ENCODE assay signal across 9 mouse cellular contexts in the genomic region with DNA sequence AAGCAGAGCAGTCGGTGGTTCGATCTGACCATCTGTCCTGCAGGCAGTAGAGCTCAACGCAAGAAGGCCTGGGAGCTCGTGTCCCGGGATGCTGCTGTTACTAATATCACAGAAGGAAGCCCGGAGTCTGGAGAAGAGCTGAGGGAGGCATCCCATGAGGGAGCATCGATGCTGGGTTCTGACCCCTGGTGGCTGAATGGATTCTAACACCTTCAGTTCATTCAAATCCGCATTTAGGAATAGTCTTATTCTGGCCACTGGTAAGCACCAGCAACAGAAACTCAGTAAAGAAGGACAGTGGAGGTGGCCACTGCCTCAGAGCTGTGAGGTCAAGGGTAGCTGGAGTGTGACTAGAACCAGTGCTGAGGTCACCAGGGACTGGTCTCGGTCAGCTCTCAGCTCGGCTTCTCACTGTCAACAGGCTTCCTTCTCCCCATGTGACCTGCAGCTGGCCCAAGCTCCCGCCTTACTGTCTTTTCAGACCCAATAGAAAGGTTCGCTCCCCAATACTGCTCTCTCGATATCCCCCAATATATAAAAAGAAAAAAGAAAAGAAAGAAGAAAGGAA. TPM values are rescaled to one million over a fixed set of nuclear protein-coding genes. Genes with fewer than 3 reads are reported as not detected.
DNase-seq lines count a peak whose midpoint lies in the region; ATAC-seq and TF ChIP-seq lines count a peak whose summit lies in the region.
"Had no signal": no experiment of that assay in that cellular context is flagged by ENCODE, and none has a peak within 500 bp of the region (broad histone marks: within the 10 kb centered on the region; RNA-seq: fewer than 3 reads in every experiment).

No protein-coding gene starts in this region.

- 18% methylated on average over 13 of the region's 13 CpGs for WGBS in lung, embryonic 14.5 days

- H3K9me3 ChIP-seq in lung, embryonic 14.5 days (ENCODE audit: low read depth, low read length) = no peaks in the 10 kb centered on the region

- no peaks in the 10 kb centered on the region for H3K27me3 ChIP-seq in lung, embryonic 14.5 days (ENCODE audit: insufficient read depth, low read length)

- H3K4me1 ChIP-seq in lung, embryonic 14.5 days (ENCODE audit: insufficient read depth) = no peaks in the 10 kb centered on the region

- H3K4me2 ChIP-seq in lung, embryonic 14.5 days = no peak overlapping the region

- TF ChIP-seq CTCF in lung, embryonic 14.5 days (IDR thresholded peaks at IDR 0.05; ENCODE audit: low read depth) = peak; percentile 75

- H3K4me3 ChIP-seq in lung, embryonic 14.5 days (ENCODE audit: low read depth, low read length) = no peak overlapping the region

- DNase-seq in adrenal gland, adult (ENCODE audit: inconsistent age in 2 of 2, low spot score in 1 of 2) = peak; percentile 29 to 84
- DNase-seq in adrenal gland, postnatal 4 days (ENCODE audit: low spot score in 2 of 2) = no peak
- peak; percentile 79 for DNase-seq in ZHBTc4 (ENCODE audit: low read depth, low spot score)
- DNase-seq in embryo, embryonic 10 days (ENCODE audit: low spot score) = peak; percentile 76
- DNase-seq in heart, adult 8-10 months (ENCODE audit: low spot score) = peak; percentile 72
- peak; percentile 30 to 72 for DNase-seq in kidney, postnatal 36 days
- peak; percentile 85 for DNase-seq in lung, embryonic 14.5 days
- peak; percentile 63 for DNase-seq in right cerebral cortex, postnatal 4 days

- ATAC-seq in lung, embryonic 14.5 days (ENCODE audit: insufficient read depth) = no peak

- no peak overlapping the region for H3K27ac ChIP-seq in lung, embryonic 14.5 days (ENCODE audit: low read depth)

- no peaks in the 10 kb centered on the region for H3K36me3 ChIP-seq in lung, embryonic 14.5 days (ENCODE audit: insufficient read depth)

- no peak overlapping the region for H3K9ac ChIP-seq in lung, embryonic 14.5 days

RNA-seq across cellular contexts. Expression of a gene that starts 36.1 kb away (rescaled TPM):
- total RNA-seq in adrenal gland, postnatal 4 days (2021) = under 1 TPM; 0.17 to 0.25 TPM
- under 1 TPM; 0.60 to 0.75 (median 0.64) TPM for total RNA-seq in heart, adult 8-10 months (2022)
- 0.15 TPM in 1 of 2 replicates, not detected in the other for polyA plus RNA-seq in lung, embryonic 14.5 days (2014; fragmentation: Nextera tagmentation; extraction: Ambion mirVana)
- polyA plus RNA-seq: C2C12 had no signal

Comparison
In these comparisons a context has a peak if more than half of its experiments do, and no peak if none do; other contexts are left out.
1. DNase-seq: peak in adrenal gland, adult (2 of 2), ZHBTc4 (single experiment), embryo, embryonic 10 days (single experiment), heart, adult 8-10 months (single experiment), kidney, postnatal 36 days (2 of 2), lung, embryonic 14.5 days (single experiment) and right cerebral cortex, postnatal 4 days (single experiment); none in adrenal gland, postnatal 4 days (0 of 2).